Mouse (Mus musculus): ENCODE results near the gene Fezf2. TPM values are rescaled to one million over a fixed set of nuclear protein-coding genes. Genes with fewer than 3 reads are reported as not detected.

Gene Fezf2
- polyA plus RNA-seq, 1 experiment from 2014 or later = 0.14 TPM

GRCm38 (mm10) chr14:12345241-12345921, 2.6 kb downstream of the Fezf2 start:
- 1% methylated on average over 40 of the region's 40 CpGs for WGBS (ENCODE audit: insufficient replicate concordance)
- no peaks in the 10 kb centered on the region for H3K9me3 ChIP-seq (replicated peaks; ENCODE audit: control insufficient read depth, low read length)
- no peaks in the 10 kb centered on the region for H3K36me3 ChIP-seq (ENCODE audit: control insufficient read depth, insufficient read depth, low read length)
- H3K4me2 ChIP-seq = peak overlapping the region; percentile 61
- peaks cover 98% of the 10 kb centered on the region for H3K27me3 ChIP-seq (ENCODE audit: control insufficient read depth, insufficient read depth, low read length)
- no peak overlapping the region for H3K27ac ChIP-seq (ENCODE audit: low read depth, low read length)
- H3K4me1 ChIP-seq (ENCODE audit: control insufficient read depth, insufficient read depth, low read length) = peaks cover 14% of the 10 kb centered on the region; the same call in 1 of the 2 replicates
- H3K4me3 ChIP-seq (ENCODE audit: low read depth, low read length) = peak overlapping the region; percentile 33
- ATAC-seq (replicated peaks; ENCODE audit: insufficient number of reproducible peaks, low FRiP score, low TSS enrichment) = no peak
- H3K9ac ChIP-seq (ENCODE audit: low read depth, low read length) = no peak overlapping the region

- under 1% methylated on average over 39 of the region's 39 CpGs for WGBS (ENCODE audit: insufficient replicate concordance)
- H3K36me3 ChIP-seq (ENCODE audit: control insufficient read depth, insufficient read depth, low read length) = no peaks in the 10 kb centered on the region
- H3K9ac ChIP-seq (ENCODE audit: low read depth, low read length) = no peak overlapping the region
- no peaks in the 10 kb centered on the region for H3K9me3 ChIP-seq (replicated peaks; ENCODE audit: control insufficient read depth, low read length)
- H3K4me1 ChIP-seq (ENCODE audit: control insufficient read depth, insufficient read depth, low read length) = peaks cover 14% of the 10 kb centered on the region; the same call in 1 of the 2 replicates
- H3K4me3 ChIP-seq (ENCODE audit: low read depth, low read length) = peak overlapping the region; percentile 33
- peak overlapping the region; percentile 61 for H3K4me2 ChIP-seq
- peak; percentile 28; the same call in 1 of the 2 replicates for ATAC-seq (replicated peaks; ENCODE audit: insufficient number of reproducible peaks, low FRiP score, low TSS enrichment)
- no peak overlapping the region for H3K27ac ChIP-seq (ENCODE audit: low read depth, low read length)
- peaks cover 98% of the 10 kb centered on the region for H3K27me3 ChIP-seq (ENCODE audit: control insufficient read depth, insufficient read depth, low read length)
Measured at GRCm38 (mm10) chr14:12344746-12345240, 3.2 kb downstream of the Fezf2 start.

- Histone ChIP-seq H3K9me3 (replicated peaks; ENCODE audit: control insufficient read depth, low read length) (no peaks in the 10 kb centered on the region), H3K4me3 (ENCODE audit: low read depth, low read length) (peak overlapping the region; percentile 33), H3K27me3 (ENCODE audit: control insufficient read depth, insufficient read depth, low read length) (peaks cover 97% of the 10 kb centered on the region), H3K9ac (ENCODE audit: low read depth, low read length) (no peak overlapping the region), H3K4me1 (ENCODE audit: control insufficient read depth, insufficient read depth, low read length) (peaks cover 14% of the 10 kb centered on the region; the same call in 1 of the 2 replicates), H3K4me2 (peak overlapping the region; percentile 61), H3K27ac (ENCODE audit: low read depth, low read length) (no peak overlapping the region), H3K36me3 (ENCODE audit: control insufficient read depth, insufficient read depth, low read length) (no peaks in the 10 kb centered on the region)
- ATAC-seq (replicated peaks; ENCODE audit: insufficient number of reproducible peaks, low FRiP score, low TSS enrichment) = no peak
- WGBS (ENCODE audit: insufficient replicate concordance) = 3% methylated on average over 24 of the region's 24 CpGs
Measured at GRCm38 (mm10) chr14:12344061-12344745, 3.8 kb downstream of the Fezf2 start.

- WGBS (ENCODE audit: insufficient replicate concordance) = 1% methylated on average over 20 of the region's 20 CpGs
- H3K36me3 ChIP-seq (ENCODE audit: control insufficient read depth, insufficient read depth, low read length) = no peaks in the 10 kb centered on the region
- H3K27me3 ChIP-seq (ENCODE audit: control insufficient read depth, insufficient read depth, low read length) = peaks cover 97% of the 10 kb centered on the region
- no peaks in the 10 kb centered on the region for H3K9me3 ChIP-seq (replicated peaks; ENCODE audit: control insufficient read depth, low read length)
- H3K27ac ChIP-seq (ENCODE audit: low read depth, low read length) = no peak overlapping the region
- peaks cover 14% of the 10 kb centered on the region; the same call in 1 of the 2 replicates for H3K4me1 ChIP-seq (ENCODE audit: control insufficient read depth, insufficient read depth, low read length)
- no peak overlapping the region for H3K4me2 ChIP-seq
- no peak for ATAC-seq (replicated peaks; ENCODE audit: insufficient number of reproducible peaks, low FRiP score, low TSS enrichment)
- H3K9ac ChIP-seq (ENCODE audit: low read depth, low read length) = no peak overlapping the region
- no peak overlapping the region for H3K4me3 ChIP-seq (ENCODE audit: low read depth, low read length)
Measured at GRCm38 (mm10) chr14:12343451-12343941, 4.5 kb downstream of the Fezf2 start.

- ATAC-seq (replicated peaks; ENCODE audit: insufficient number of reproducible peaks, low FRiP score, low TSS enrichment) = no peak
- Histone ChIP-seq H3K9ac (ENCODE audit: low read depth, low read length) (no peak overlapping the region), H3K36me3 (ENCODE audit: control insufficient read depth, insufficient read depth, low read length) (no peaks in the 10 kb centered on the region), H3K9me3 (replicated peaks; ENCODE audit: control insufficient read depth, low read length) (no peaks in the 10 kb centered on the region), H3K27me3 (ENCODE audit: control insufficient read depth, insufficient read depth, low read length) (peaks cover 94% of the 10 kb centered on the region), H3K4me1 (ENCODE audit: control insufficient read depth, insufficient read depth, low read length) (peaks cover 14% of the 10 kb centered on the region; the same call in 1 of the 2 replicates), H3K4me2 (no peak overlapping the region), H3K27ac (ENCODE audit: low read depth, low read length) (no peak overlapping the region), H3K4me3 (ENCODE audit: low read depth, low read length) (no peak overlapping the region)
- WGBS (ENCODE audit: insufficient replicate concordance) = 2% methylated on average over 23 of the region's 23 CpGs
Measured at GRCm38 (mm10) chr14:12342458-12343131, 5.4 kb downstream of the Fezf2 start.

GRCm38 (mm10) chr14:12341789-12342457, 6.1 kb downstream of the Fezf2 start:
- Histone ChIP-seq H3K9ac (ENCODE audit: low read depth, low read length) (no peak overlapping the region), H3K36me3 (ENCODE audit: control insufficient read depth, insufficient read depth, low read length) (no peaks in the 10 kb centered on the region), H3K27me3 (ENCODE audit: control insufficient read depth, insufficient read depth, low read length) (peaks cover 94% of the 10 kb centered on the region), H3K4me2 (no peak overlapping the region), H3K4me3 (ENCODE audit: low read depth, low read length) (no peak overlapping the region), H3K27ac (ENCODE audit: low read depth, low read length) (no peak overlapping the region), H3K9me3 (replicated peaks; ENCODE audit: control insufficient read depth, low read length) (no peaks in the 10 kb centered on the region), H3K4me1 (ENCODE audit: control insufficient read depth, insufficient read depth, low read length) (peaks cover 14% of the 10 kb centered on the region; the same call in 1 of the 2 replicates)
- no peak for ATAC-seq (replicated peaks; ENCODE audit: insufficient number of reproducible peaks, low FRiP score, low TSS enrichment)
- WGBS (ENCODE audit: insufficient replicate concordance) = 2% methylated on average over 24 of the region's 24 CpGs

GRCm38 (mm10) chr14:12341075-12341788, 6.8 kb downstream of the Fezf2 start:
- Histone ChIP-seq H3K4me2 (peak overlapping the region; percentile 32), H3K4me3 (ENCODE audit: low read depth, low read length) (peak overlapping the region; percentile 16), H3K27ac (ENCODE audit: low read depth, low read length) (no peak overlapping the region), H3K4me1 (ENCODE audit: control insufficient read depth, insufficient read depth, low read length) (peaks cover 14% of the 10 kb centered on the region; the same call in 1 of the 2 replicates), H3K27me3 (ENCODE audit: control insufficient read depth, insufficient read depth, low read length) (peaks cover 94% of the 10 kb centered on the region), H3K36me3 (ENCODE audit: control insufficient read depth, insufficient read depth, low read length) (no peaks in the 10 kb centered on the region), H3K9ac (ENCODE audit: low read depth, low read length) (no peak overlapping the region), H3K9me3 (replicated peaks; ENCODE audit: control insufficient read depth, low read length) (no peaks in the 10 kb centered on the region)
- no peak for ATAC-seq (replicated peaks; ENCODE audit: insufficient number of reproducible peaks, low FRiP score, low TSS enrichment)
- under 1% methylated on average over 42 of the region's 42 CpGs for WGBS (ENCODE audit: insufficient replicate concordance)
